Mouse (Mus musculus): ENCODE results near the gene Gpn2.
A peak's percentile ranks its signal among the peaks of the same experiment; 100 is the strongest.

Gpn2 gene

DNA sequence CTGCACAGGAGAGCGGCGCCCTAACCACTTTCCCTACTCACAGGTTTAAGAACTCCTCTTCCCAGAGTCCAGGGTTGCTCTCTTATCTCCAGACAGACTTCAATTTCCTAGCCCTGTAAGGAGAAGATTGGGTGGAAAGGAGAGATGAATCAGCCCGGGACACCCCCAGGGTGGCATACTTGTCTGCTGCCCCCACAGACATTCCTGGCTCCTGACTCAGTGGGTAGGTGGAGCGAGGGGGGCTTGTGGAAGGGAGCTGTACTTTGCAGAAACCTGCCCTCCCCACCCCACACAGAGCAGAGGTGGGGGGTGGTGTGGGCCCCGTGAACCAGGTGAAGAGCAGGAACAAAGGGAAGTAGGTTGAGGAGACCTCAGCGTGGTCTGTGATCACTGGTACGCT is 11.4 kb downstream of the Gpn2 start:
- no peak for DNase-seq (ENCODE audit: low spot score)

DNA sequence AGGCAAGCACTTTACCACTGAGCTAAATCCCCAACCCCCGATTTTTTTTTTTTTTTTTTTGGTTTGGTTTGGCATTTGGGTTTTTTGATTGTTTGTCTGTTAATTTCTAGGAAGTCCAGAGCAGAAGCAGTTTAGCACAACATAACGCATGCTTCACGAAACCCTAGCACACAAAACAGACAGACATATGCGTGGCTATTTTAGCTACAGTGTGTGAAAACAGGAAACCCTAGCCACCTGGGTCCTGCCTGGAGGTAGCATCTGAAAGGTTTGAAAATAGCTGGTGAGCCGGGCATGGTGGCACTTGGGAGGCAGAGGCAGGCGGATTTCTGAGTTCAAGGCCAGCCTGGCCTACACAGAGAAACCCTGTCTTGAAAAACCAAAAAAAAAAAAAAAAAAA is 11.9 kb downstream of the Gpn2 start:
- DNase-seq (ENCODE audit: low spot score): no peak

GRCm38 (mm10) chr4:133598616-133599015 is 14.5 kb downstream of the Gpn2 start:
- DNase-seq (ENCODE audit: low spot score): no peak

DNA sequence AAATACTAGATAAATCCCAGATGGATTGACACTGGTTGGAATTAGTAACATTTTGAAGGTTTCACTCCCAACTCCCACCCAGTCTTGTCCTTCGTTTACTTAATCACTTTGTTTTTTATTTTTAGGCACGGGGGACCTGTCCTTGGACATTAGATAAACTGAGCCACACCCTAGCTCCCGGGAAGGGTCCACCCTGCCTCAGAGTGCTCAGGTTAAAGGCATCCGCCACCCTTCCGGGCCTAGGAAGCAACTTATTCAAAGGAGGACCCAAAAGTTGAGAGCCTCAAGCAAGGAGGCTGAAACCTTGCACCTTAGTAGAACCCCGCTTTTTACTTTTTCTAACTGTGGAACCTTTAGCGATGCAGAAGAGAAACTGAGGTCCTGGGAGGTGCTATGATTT is 15.0 kb downstream of the Gpn2 start:
- DNase-seq (ENCODE audit: low spot score): no peak

GRCm38 (mm10) chr4:133599571-133600073 is 15.5 kb downstream of the Gpn2 start:
- DNase-seq (ENCODE audit: low spot score): peak; percentile 91

- DNase-seq (ENCODE audit: low spot score): no peak
Measured at GRCm38 (mm10) chr4:133600306-133600705, 16.1 kb downstream of the Gpn2 start.

- peak; percentile 77 for DNase-seq (ENCODE audit: low spot score)
Measured at GRCm38 (mm10) chr4:133601721-133602218, 17.6 kb downstream of the Gpn2 start, which contains the start of gene Sfn. Gene Sfn, minus strand, starts transcription at chr4:133602168.

DNA sequence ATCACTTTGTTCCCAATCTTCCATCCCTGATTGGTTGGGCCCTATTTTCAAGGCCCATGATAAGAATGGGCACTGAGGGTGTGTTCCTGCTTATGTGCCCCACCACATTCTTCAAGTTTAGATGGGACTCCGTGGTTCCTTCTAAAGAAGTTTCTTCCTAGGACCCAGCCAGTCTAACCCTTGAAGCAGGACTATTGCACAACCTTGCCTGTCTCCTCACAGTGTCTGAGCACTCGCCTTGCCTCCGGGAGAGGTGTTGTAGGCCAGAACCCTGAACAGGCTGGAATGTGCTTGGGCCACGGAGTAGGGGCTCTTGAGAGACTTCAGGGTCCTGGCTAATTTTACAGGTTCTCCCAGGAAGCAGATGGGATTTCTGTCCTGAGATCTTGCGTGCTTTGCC is 18.9 kb downstream of the Gpn2 start:
- DNase-seq (ENCODE audit: low spot score): no peak

DNA sequence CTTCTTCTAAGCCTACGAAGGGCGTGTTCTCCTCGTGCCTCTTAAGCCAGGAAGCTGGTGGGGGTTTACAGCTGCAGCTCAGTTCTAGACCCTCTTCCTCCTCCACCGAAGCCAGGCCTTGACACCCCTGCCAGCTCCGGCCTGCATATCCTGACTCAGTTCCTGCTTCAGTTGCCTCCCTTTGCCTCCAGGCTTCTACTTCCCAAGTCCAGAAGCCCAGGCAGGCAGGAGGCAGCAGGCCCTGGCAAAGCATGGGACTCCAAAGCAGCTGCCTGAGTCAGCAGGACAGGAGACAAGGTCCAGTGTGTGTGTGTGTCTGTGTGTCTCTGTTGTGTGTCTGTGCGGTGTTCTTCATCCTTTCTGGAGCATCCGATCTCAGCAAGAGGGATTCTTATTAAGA is 20.0 kb downstream of the Gpn2 start:
- no peak for DNase-seq (ENCODE audit: low spot score)

GRCm38 (mm10) chr4:133604856-133605255 is 20.7 kb downstream of the Gpn2 start:
- no peak for DNase-seq (ENCODE audit: low spot score)

DNA sequence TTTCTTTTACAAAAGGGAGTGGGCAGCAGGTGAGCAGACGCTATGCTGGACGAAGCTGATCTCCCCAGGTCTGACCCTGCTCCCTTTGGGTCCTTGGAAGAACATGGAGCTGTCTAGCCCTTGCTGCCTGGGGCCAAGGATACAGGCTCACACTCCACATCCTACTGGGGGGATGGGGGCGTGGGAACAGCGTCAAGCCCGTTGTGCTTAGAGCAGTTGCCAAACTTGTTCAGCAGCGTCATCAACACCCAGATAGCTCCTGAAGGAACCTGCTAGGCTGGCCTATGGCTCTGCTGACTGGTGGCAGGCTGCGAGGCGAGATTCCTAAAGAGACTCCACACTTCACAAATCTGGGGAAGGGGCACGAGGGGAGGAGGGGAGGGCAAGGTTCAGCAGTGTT is 21.2 kb downstream of the Gpn2 start:
- no peak for DNase-seq (ENCODE audit: low spot score)

- no peak for DNase-seq (ENCODE audit: low spot score)
Measured at GRCm38 (mm10) chr4:133607284-133607683, 23.1 kb downstream of the Gpn2 start.

- peak; percentile 72 for DNase-seq (ENCODE audit: low spot score)
Measured at GRCm38 (mm10) chr4:133609719-133610118, 25.6 kb downstream of the Gpn2 start.

GRCm38 (mm10) chr4:133611815-133612214 is 27.7 kb downstream of the Gpn2 start:
- no peak for DNase-seq (ENCODE audit: low spot score)

- DNase-seq (ENCODE audit: low spot score): no peak
Measured at GRCm38 (mm10) chr4:133612416-133612815, 28.3 kb downstream of the Gpn2 start.

- DNase-seq (ENCODE audit: low spot score): no peak
Measured at GRCm38 (mm10) chr4:133613026-133613425, 28.9 kb downstream of the Gpn2 start.

DNA sequence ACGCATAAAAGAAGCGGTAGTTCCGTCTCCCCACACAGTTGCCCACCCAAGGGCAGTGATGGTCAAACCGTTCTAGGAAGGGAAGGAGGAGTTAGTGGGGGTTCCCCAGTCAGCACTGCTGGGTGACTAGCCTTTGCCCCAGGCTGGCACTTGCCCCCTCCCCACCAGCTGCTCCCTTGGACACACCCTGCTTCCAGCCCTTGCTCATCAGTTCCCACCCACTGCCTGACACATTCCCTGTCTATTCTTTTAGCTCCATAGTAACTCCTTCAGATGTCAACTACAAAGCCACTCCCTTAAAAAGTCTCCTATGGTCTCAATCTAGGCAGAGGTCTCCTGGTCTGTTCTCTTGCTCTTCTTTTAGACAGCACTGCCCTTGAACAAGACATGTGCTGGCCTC is 29.7 kb downstream of the Gpn2 start:
- DNase-seq (ENCODE audit: low spot score): no peak

GRCm38 (mm10) chr4:133614274-133614761 is 30.2 kb downstream of the Gpn2 start:
- DNase-seq (ENCODE audit: low spot score): no peak

GRCm38 (mm10) chr4:133615416-133615815 is 31.3 kb downstream of the Gpn2 start:
- DNase-seq (ENCODE audit: low spot score): no peak

GRCm38 (mm10) chr4:133617936-133618335 is 33.8 kb downstream of the Gpn2 start:
- DNase-seq (ENCODE audit: low spot score): no peak

- DNase-seq (ENCODE audit: low spot score): no peak
Measured at GRCm38 (mm10) chr4:133619473-133620136, 35.4 kb downstream of the Gpn2 start.

- no peak for DNase-seq (ENCODE audit: low spot score)
Measured at GRCm38 (mm10) chr4:133620668-133621067, 36.5 kb downstream of the Gpn2 start.

DNA sequence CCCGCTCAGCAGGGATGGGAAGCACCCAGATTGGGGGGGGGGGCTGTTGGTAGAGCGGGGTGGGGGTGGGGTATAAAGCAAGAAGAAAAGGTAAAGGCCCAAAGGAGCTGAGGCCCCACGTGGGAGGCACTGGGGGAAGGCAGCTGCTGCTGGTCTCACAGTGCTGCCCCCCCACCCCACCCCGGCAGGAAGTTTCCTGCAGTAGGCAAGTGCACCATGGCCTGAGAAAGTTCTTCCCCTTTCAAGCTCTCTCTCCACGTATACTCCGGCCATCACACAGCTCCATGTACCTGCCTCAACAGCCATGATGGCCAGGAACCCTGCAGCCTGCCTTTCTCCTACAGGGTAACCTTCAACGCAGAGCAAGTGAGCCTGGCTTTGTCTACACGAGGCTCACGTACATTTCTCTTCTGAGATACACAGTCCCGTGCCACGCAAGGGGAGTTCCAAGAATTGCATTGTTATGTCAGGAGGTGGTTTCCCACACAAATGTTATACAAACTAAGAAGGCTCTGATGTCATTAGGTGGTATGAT is 38.1 kb downstream of the Gpn2 start:
- no peak for DNase-seq (ENCODE audit: low spot score)

- DNase-seq (ENCODE audit: low spot score): no peak
Measured at GRCm38 (mm10) chr4:133624830-133625229, 40.7 kb downstream of the Gpn2 start.

Measured in testis, postnatal 14 days (tissue).